Mouse (Mus musculus): ENCODE data around the gene Chst5. TPM values are rescaled to one million over a fixed set of nuclear protein-coding genes. Genes with fewer than 3 reads are reported as not detected.

Chst5 gene
- polyA plus RNA-seq, 1 experiment from 2014 or later = not detected

GRCm38 (mm10) chr8:111887479-111887878 lies 22.8 kb downstream of the Chst5 start:
- H3K27me3 ChIP-seq (ENCODE audit: insufficient read depth, low read length) = peaks cover 35% of the 10 kb centered on the region
- no peaks in the 10 kb centered on the region for H3K4me1 ChIP-seq (ENCODE audit: insufficient read depth)
- no peak overlapping the region for H3K9ac ChIP-seq (replicated peaks)
- H3K36me3 ChIP-seq (replicated peaks; ENCODE audit: insufficient read depth, low read length) = no peaks in the 10 kb centered on the region
- 32% methylated on average over 1 of the region's 1 CpGs for WGBS (ENCODE audit: insufficient replicate concordance)
- no peak for DNase-seq
- peak; percentile 50 for ATAC-seq
- TF ChIP-seq CTCF (IDR thresholded peaks at IDR 0.05; ENCODE audit: low read depth) (no peak), EP300 (IDR thresholded peaks at IDR 0.05; ENCODE audit: low read depth) (0 out of 2 replicates have a peak, but pooled peaks have one; percentile 10)
- no peaks in the 10 kb centered on the region for H3K9me3 ChIP-seq (ENCODE audit: low read length)
- H3K4me3 ChIP-seq (ENCODE audit: low read depth, low read length) = no peak overlapping the region
- no peak overlapping the region for H3K4me2 ChIP-seq (ENCODE audit: low read depth, low read length)
- no peak overlapping the region for H3K27ac ChIP-seq (ENCODE audit: low read depth)

GRCm38 (mm10) chr8:111883615-111884014 lies 26.6 kb downstream of the Chst5 start:
- ATAC-seq = no peak
- H3K27ac ChIP-seq (ENCODE audit: low read depth) = no peak overlapping the region
- no peaks in the 10 kb centered on the region for H3K9me3 ChIP-seq (ENCODE audit: low read length)
- no peaks in the 10 kb centered on the region for H3K4me1 ChIP-seq (ENCODE audit: insufficient read depth)
- no peak overlapping the region for H3K4me2 ChIP-seq (ENCODE audit: low read depth, low read length)
- H3K9ac ChIP-seq (replicated peaks) = no peak overlapping the region
- 0 out of 2 replicates have a peak, but pooled peaks cover 4% of the 10 kb centered on the region for H3K27me3 ChIP-seq (ENCODE audit: insufficient read depth, low read length)
- TF ChIP-seq EP300 (IDR thresholded peaks at IDR 0.05; ENCODE audit: low read depth) (no peak), CTCF (IDR thresholded peaks at IDR 0.05; ENCODE audit: low read depth) (no peak)
- no peaks in the 10 kb centered on the region for H3K36me3 ChIP-seq (replicated peaks; ENCODE audit: insufficient read depth, low read length)
- DNase-seq = no peak
- H3K4me3 ChIP-seq (ENCODE audit: low read depth, low read length) = no peak overlapping the region
- 73% methylated on average over 4 of the region's 4 CpGs for whole genome bisulfite sequencing (ENCODE audit: insufficient replicate concordance)

GRCm38 (mm10) chr8:111881591-111881990 lies 28.7 kb downstream of the Chst5 start:
- TF ChIP-seq CTCF (IDR thresholded peaks at IDR 0.05; ENCODE audit: low read depth) (peak; percentile 88), EP300 (IDR thresholded peaks at IDR 0.05; ENCODE audit: low read depth) (no peak)
- no peaks in the 10 kb centered on the region for H3K36me3 ChIP-seq (replicated peaks; ENCODE audit: insufficient read depth, low read length)
- DNase-seq = peak; percentile 69
- 2% methylated on average over 2 of the region's 2 CpGs for whole genome bisulfite sequencing (ENCODE audit: insufficient replicate concordance)
- H3K9me3 ChIP-seq (ENCODE audit: low read length) = no peaks in the 10 kb centered on the region
- ATAC-seq = no peak
- no peak overlapping the region for H3K27ac ChIP-seq (ENCODE audit: low read depth)
- H3K27me3 ChIP-seq (ENCODE audit: insufficient read depth, low read length) = no peaks in the 10 kb centered on the region
- no peak overlapping the region for H3K4me2 ChIP-seq (ENCODE audit: low read depth, low read length)
- H3K9ac ChIP-seq (replicated peaks) = no peak overlapping the region
- H3K4me3 ChIP-seq (ENCODE audit: low read depth, low read length) = no peak overlapping the region
- H3K4me1 ChIP-seq (ENCODE audit: insufficient read depth) = no peaks in the 10 kb centered on the region

- ATAC-seq (no peak), DNase-seq (no peak)
- no peak overlapping the region for H3K9ac ChIP-seq (replicated peaks)
- TF ChIP-seq CTCF (IDR thresholded peaks at IDR 0.05; ENCODE audit: low read depth) (peak; percentile 29; the same call in 1 of the 2 replicates), EP300 (IDR thresholded peaks at IDR 0.05; ENCODE audit: low read depth) (no peak)
- no peak overlapping the region for H3K4me2 ChIP-seq (ENCODE audit: low read depth, low read length)
- H3K4me1 ChIP-seq (ENCODE audit: insufficient read depth) = peaks cover 5% of the 10 kb centered on the region; the same call in 1 of the 2 replicates
- no peak overlapping the region for H3K4me3 ChIP-seq (ENCODE audit: low read depth, low read length)
- H3K27ac ChIP-seq (ENCODE audit: low read depth) = no peak overlapping the region
- no peaks in the 10 kb centered on the region for H3K9me3 ChIP-seq (ENCODE audit: low read length)
- 66% methylated on average over 9 of the region's 9 CpGs for WGBS (ENCODE audit: insufficient replicate concordance)
- H3K27me3 ChIP-seq (ENCODE audit: insufficient read depth, low read length) = no peaks in the 10 kb centered on the region
- H3K36me3 ChIP-seq (replicated peaks; ENCODE audit: insufficient read depth, low read length) = no peaks in the 10 kb centered on the region
Measured at GRCm38 (mm10) chr8:111877711-111878110, 32.5 kb downstream of the Chst5 start.

GRCm38 (mm10) chr8:111876355-111876948 lies 33.8 kb downstream of the Chst5 start, which contains the start of gene Tmem170:
Tmem170 (minus strand) TSS chr8:111876750.
- Histone ChIP-seq H3K9ac (replicated peaks) (peak within 1 kb of the TSS; percentile 86), H3K4me2 (ENCODE audit: low read depth, low read length) (peak within 1 kb of the TSS; percentile 97), H3K4me1 (ENCODE audit: insufficient read depth) (peaks cover 9% of the 10 kb centered on the region; the same call in 1 of the 2 replicates), H3K4me3 (ENCODE audit: low read depth, low read length) (peak within 1 kb of the TSS; percentile 94), H3K36me3 (replicated peaks; ENCODE audit: insufficient read depth, low read length) (no peaks in the 10 kb centered on the region), H3K9me3 (ENCODE audit: low read length) (no peaks in the 10 kb centered on the region), H3K27me3 (ENCODE audit: insufficient read depth, low read length) (no peaks in the 10 kb centered on the region), H3K27ac (ENCODE audit: low read depth) (peak within 1 kb of the TSS; percentile 93)
- TF ChIP-seq CTCF (IDR thresholded peaks at IDR 0.05; ENCODE audit: low read depth) = peak; percentile 99
- TF ChIP-seq EP300 (IDR thresholded peaks at IDR 0.05; ENCODE audit: low read depth) = no peak
- peak; percentile 98 for DNase-seq
- WGBS (ENCODE audit: insufficient replicate concordance) = 2% methylated on average over 40 of the region's 53 CpGs
- ATAC-seq = peak; percentile 99

GRCm38 (mm10) chr8:111875758-111876157 lies 34.5 kb downstream of the Chst5 start:
- H3K36me3 ChIP-seq (replicated peaks; ENCODE audit: insufficient read depth, low read length) = no peaks in the 10 kb centered on the region
- ATAC-seq (peak; percentile 33), DNase-seq (peak; percentile 49)
- H3K4me3 ChIP-seq (ENCODE audit: low read depth, low read length) = peak overlapping the region; percentile 94
- H3K27ac ChIP-seq (ENCODE audit: low read depth) = peak overlapping the region; percentile 93
- H3K27me3 ChIP-seq (ENCODE audit: insufficient read depth, low read length) = no peaks in the 10 kb centered on the region
- H3K9ac ChIP-seq (replicated peaks) = peak overlapping the region; percentile 86
- 19% methylated on average over 9 of the region's 9 CpGs for WGBS (ENCODE audit: insufficient replicate concordance)
- H3K4me2 ChIP-seq (ENCODE audit: low read depth, low read length) = peak overlapping the region; percentile 97
- TF ChIP-seq CTCF (IDR thresholded peaks at IDR 0.05; ENCODE audit: low read depth) = no peak
- no peak for TF ChIP-seq EP300 (IDR thresholded peaks at IDR 0.05; ENCODE audit: low read depth)
- peaks cover 9% of the 10 kb centered on the region; the same call in 1 of the 2 replicates for H3K4me1 ChIP-seq (ENCODE audit: insufficient read depth)
- no peaks in the 10 kb centered on the region for H3K9me3 ChIP-seq (ENCODE audit: low read length)

All from liver, postnatal 0 days (tissue).